Mouse (Mus musculus): ENCODE results near the gene Rdh11. TPM values are rescaled to one million over a fixed set of nuclear protein-coding genes. Genes with fewer than 3 reads are reported as not detected.

Rdh11 gene
- polyA plus RNA-seq, 1 experiment from 2014 or later: 38.9 TPM

DNA sequence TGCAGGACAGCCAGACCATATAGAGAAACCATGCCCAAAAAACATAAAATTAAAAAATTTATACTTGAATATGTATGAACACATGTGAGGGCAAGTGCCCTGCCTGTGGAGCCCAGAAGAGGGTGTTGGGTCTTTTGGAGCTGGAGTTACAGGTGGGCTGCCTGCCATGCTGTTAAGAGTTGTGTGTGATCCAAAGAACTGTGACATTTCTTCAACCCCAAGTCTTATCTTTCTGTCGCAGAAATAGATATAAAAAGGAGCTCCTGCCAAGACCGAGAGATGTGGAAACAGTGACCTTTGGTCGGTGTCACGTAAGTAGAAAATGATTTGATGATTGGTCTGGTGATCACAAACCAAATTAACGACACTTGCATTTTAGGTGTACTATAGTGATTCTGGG is 18.4 kb downstream of the Rdh11 start:
- ATAC-seq: no peak
- Histone ChIP-seq H3K4me1 (replicated peaks) (peaks cover 5% of the 10 kb centered on the region; the same call in 1 of the 2 replicates), H3K9me3 (no peaks in the 10 kb centered on the region), H3K36me3 (peaks cover 3% of the 10 kb centered on the region; the same call in 1 of the 2 replicates), H3K4me2 (replicated peaks) (no peak overlapping the region), H3K27me3 (replicated peaks) (no peaks in the 10 kb centered on the region), H3K27ac (no peak overlapping the region), H3K9ac (no peak overlapping the region), H3K4me3 (replicated peaks) (no peak overlapping the region)
- 64% methylated on average over 5 of the region's 5 CpGs for WGBS

DNA sequence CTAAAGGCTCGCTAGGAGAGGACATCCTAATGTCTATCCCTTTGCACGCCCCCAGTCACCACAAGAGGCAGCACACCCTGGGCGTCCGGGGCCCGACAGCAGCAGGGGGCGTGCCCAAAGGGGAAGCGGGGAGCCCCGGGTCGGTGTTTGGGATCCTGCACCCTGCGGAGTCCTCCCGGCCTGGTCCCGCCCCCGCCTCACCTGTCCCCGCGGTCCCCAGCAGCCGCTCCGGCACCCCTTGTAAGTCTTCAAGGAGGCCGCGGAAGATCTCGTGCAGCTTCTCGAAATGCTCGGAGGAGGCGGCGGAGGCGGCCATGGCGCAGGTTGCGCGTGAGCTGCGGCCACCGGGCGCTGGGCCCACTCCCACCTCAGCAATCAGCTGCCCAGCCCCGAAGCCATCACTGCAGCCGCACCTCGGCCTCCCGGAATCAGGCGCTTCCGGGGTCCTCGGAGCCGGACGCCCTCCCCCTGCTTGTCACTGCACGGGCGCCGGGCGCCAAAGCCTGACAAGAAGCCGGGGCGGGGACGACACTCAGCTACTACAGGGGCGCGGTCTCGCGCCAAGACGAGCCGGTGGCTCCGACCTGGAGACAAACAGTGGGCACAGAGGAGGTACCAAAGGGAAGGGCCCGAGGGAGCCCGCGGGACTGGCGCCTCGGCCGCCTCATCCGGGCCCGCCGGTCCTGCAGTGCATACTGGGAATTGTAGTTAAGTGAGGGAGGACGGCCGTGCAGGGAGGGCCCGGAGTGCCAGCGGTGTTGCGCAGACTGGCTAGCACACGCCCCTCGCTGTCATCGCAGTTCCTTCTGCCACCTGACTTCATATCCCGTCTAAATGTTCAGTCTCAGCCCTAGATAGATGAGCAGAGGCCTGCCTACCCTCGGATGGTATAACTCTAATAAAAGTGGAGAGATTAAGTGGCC is 19.8 kb downstream of the Rdh11 start, which contains the start of gene Vti1b:
TSS of gene Vti1b (minus strand) at position 649 of the 923 bp plus-strand sequence.
- peak within 1 kb of the TSS; percentile 98 for H3K4me3 ChIP-seq (replicated peaks)
- peaks cover 5% of the 10 kb centered on the region; the same call in 1 of the 2 replicates for H3K4me1 ChIP-seq (replicated peaks)
- peaks cover 3% of the 10 kb centered on the region; the same call in 1 of the 2 replicates for H3K36me3 ChIP-seq
- no peaks in the 10 kb centered on the region for H3K9me3 ChIP-seq
- peak within 1 kb of the TSS; percentile 91 for H3K27ac ChIP-seq
- peak; percentile 98 for ATAC-seq
- H3K27me3 ChIP-seq (replicated peaks): no peaks in the 10 kb centered on the region
- H3K4me2 ChIP-seq (replicated peaks): peak within 1 kb of the TSS; percentile 66
- under 1% methylated on average over 73 of the region's 73 CpGs for WGBS
- H3K9ac ChIP-seq: peak within 1 kb of the TSS; percentile 89

DNA sequence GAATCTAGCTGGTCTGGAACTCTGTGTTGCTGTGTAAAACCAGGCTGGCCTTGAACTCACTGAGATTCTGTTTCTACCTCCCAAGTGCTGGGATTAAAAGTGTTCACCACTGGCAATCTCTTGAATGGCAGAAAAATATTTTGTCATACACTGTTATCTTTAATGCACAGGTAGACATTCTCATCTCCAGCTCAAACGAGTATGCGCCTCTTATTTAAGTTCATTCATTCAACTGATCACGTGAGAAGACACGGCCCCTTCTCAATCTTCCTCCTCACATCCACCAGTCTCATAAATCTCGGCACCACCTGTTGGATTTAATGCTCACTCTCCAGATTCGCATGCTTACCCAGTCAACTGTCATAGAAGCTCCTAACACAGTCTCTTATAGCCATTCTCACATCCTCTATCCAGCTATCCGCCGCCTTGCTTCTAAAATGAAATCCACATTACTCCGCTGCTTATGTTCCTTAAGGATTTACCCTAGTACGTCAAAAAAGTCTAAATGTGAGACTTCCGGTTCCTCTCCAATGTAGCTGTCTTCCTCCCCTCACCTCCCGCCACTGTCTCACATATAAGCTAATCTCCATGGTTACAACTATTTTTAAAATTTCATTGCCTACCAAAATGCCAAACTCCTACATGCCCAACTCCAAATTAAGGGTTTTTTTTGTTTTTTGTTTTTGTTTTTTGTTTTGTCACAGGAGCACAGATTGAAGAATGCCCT is 20.7 kb downstream of the Rdh11 start:
- no peaks in the 10 kb centered on the region for H3K9me3 ChIP-seq
- 28% methylated on average over 12 of the region's 12 CpGs for WGBS
- H3K27ac ChIP-seq: no peak overlapping the region
- H3K4me1 ChIP-seq (replicated peaks): peaks cover 5% of the 10 kb centered on the region; the same call in 1 of the 2 replicates
- no peaks in the 10 kb centered on the region for H3K27me3 ChIP-seq (replicated peaks)
- peak overlapping the region; percentile 89 for H3K9ac ChIP-seq
- H3K4me2 ChIP-seq (replicated peaks): peak overlapping the region; percentile 66
- H3K4me3 ChIP-seq (replicated peaks): peak overlapping the region; percentile 98
- peaks cover 3% of the 10 kb centered on the region; the same call in 1 of the 2 replicates for H3K36me3 ChIP-seq
- no peak for ATAC-seq

DNA sequence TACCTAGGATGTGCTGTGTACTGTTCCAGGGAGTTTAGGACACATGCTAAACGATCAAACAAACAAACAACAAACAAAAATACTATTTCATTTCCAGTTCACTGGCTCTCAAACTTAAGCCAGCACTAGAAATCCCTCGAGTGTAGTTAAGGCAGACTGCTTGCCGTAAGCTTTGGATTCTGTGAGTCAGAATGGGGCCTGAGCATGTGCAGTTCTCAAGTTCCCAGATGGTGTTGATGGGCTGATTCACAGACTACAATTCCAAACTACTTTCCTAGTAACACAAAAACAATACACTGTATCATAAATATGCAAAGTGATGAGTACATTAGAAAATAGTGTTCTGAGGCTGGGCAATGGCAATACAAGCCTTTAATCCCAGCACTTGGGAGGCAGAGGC is 21.7 kb downstream of the Rdh11 start:
- WGBS: 80% methylated on average over 3 of the region's 3 CpGs

DNA sequence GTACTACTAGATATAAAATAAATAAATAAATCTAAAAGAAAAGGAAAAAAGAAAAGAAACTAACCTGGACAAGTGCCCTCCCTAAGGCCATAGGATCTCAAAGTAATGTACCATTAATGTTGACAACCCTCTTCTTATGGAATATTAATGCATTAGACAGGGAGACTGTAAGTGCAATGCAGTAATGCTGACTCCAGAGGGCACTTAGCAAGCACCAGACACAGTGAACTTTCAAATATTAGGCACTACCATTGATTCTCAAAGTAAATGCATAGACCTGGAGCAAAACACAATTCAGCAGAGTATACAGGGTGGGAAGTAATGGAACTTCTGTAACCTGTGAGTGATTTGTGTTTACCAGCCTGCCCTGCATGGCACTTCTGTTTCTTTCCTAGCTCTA is 22.9 kb downstream of the Rdh11 start:
- peaks cover 5% of the 10 kb centered on the region; the same call in 1 of the 2 replicates for H3K4me1 ChIP-seq (replicated peaks)
- H3K36me3 ChIP-seq: 0 out of 2 replicates have a peak, but pooled peaks cover 8% of the 10 kb centered on the region
- no peak overlapping the region for H3K4me3 ChIP-seq (replicated peaks)
- no peak overlapping the region for H3K4me2 ChIP-seq (replicated peaks)
- no peak overlapping the region for H3K27ac ChIP-seq
- no peaks in the 10 kb centered on the region for H3K9me3 ChIP-seq
- H3K27me3 ChIP-seq (replicated peaks): no peaks in the 10 kb centered on the region
- H3K9ac ChIP-seq: no peak overlapping the region
- no peak for ATAC-seq

More for the DNA sequence above, 21.7 kb downstream of the Rdh11 start:
- H3K9ac ChIP-seq: no peak overlapping the region
- peaks cover 5% of the 10 kb centered on the region; the same call in 1 of the 2 replicates for H3K4me1 ChIP-seq (replicated peaks)
- no peak overlapping the region for H3K4me3 ChIP-seq (replicated peaks)
- H3K4me2 ChIP-seq (replicated peaks): no peak overlapping the region
- no peak overlapping the region for H3K27ac ChIP-seq
- peaks cover 4% of the 10 kb centered on the region; the same call in 1 of the 2 replicates for H3K36me3 ChIP-seq
- ATAC-seq: no peak
- no peaks in the 10 kb centered on the region for H3K27me3 ChIP-seq (replicated peaks)
- no peaks in the 10 kb centered on the region for H3K9me3 ChIP-seq

DNA sequence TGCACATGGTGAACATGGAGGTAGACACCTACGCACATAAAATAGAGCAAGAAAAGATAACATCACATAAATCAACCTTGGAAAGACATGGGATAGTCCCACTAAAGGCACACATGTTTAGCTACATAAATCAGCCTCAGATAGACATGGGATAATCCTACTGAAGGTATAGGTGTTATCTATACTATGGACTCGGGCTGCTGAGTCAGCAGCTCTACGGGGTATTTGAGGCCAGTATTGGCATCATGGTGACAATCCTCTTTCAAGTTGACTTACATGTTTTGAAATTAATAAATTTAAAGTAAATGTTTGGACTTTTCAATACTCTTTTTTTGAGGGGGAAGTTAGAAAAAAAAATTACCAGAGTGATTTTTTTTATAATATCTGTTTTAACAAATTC is 29.2 kb downstream of the Rdh11 start:
- ATAC-seq: no peak
- 90% methylated on average over 3 of the region's 3 CpGs for WGBS
- Histone ChIP-seq H3K4me3 (replicated peaks) (no peak overlapping the region), H3K27ac (no peak overlapping the region), H3K4me1 (replicated peaks) (no peaks in the 10 kb centered on the region), H3K27me3 (replicated peaks) (no peaks in the 10 kb centered on the region), H3K9me3 (no peaks in the 10 kb centered on the region), H3K36me3 (peaks cover 19% of the 10 kb centered on the region; the same call in 1 of the 2 replicates), H3K4me2 (replicated peaks) (no peak overlapping the region), H3K9ac (no peak overlapping the region)

DNA sequence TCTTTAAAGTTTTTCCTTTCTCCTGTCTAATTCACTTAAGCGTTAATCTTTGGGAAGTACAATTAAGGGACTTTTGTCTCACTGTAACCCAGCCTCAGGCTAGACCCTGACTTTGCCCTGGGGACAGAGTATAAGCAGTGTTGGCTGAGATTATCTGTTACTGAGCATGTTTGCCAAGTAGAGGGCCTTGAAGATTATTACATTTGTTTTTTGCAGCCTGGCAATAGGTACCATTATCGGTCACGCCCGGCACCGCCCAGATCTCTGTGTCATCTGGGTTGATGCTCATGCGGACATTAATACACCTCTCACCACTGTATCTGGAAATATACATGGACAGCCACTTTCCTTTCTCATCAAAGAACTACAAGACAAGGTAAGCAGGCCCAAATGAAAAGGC is 42.4 kb downstream of the Rdh11 start:
- Histone ChIP-seq H3K4me1 (replicated peaks) (no peaks in the 10 kb centered on the region), H3K9me3 (no peaks in the 10 kb centered on the region), H3K4me2 (replicated peaks) (no peak overlapping the region), H3K9ac (no peak overlapping the region), H3K36me3 (no peaks in the 10 kb centered on the region), H3K27me3 (replicated peaks) (no peaks in the 10 kb centered on the region), H3K27ac (no peak overlapping the region), H3K4me3 (replicated peaks) (no peak overlapping the region)
- 92% methylated on average over 6 of the region's 6 CpGs for WGBS
- peak; percentile 31; the same call in 1 of the 2 replicates for ATAC-seq

DNA sequence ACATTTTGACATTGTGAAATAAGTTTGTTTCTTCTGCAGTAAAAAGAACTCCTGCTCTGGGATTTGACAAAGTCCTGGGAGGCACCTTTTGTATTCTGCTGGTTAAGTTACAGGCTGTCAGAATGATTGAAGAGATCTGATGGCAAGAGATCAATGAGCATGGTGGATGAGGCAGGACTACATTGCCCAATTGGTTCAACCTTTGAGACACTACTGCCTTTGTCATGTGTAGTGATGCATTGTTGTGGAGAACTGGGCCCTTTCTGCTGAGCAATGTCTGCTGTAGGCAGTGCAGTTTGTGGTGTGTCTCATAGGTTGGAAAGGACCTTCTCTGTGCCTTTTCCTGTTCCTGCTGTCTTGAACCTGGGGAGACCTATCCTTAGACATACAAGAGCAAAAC is 50.7 kb downstream of the Rdh11 start:
- ATAC-seq: no peak
- Histone ChIP-seq H3K27me3 (replicated peaks) (no peaks in the 10 kb centered on the region), H3K4me3 (replicated peaks) (no peak overlapping the region), H3K9me3 (no peaks in the 10 kb centered on the region), H3K4me1 (replicated peaks) (no peaks in the 10 kb centered on the region), H3K4me2 (replicated peaks) (no peak overlapping the region), H3K36me3 (no peaks in the 10 kb centered on the region), H3K27ac (no peak overlapping the region), H3K9ac (no peak overlapping the region)

DNA sequence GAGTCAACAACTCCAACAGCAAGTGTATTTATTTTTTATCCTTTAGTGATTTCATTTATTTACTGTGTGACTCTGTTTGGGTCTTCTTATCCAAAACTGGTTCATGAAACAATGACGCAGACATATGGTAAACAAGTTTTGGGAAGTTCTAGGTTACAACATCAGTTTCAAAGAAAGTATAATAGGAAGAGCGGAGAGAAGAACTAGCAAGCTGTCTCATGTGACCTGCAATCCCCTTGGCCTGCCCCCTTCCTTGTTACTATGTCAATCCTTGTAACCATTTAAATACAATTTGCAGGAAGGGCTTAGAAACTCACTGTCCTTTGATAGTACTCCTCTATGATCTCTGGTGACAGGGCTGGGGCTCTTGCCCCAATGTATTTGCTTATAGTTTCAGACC is 51.3 kb downstream of the Rdh11 start:
- Histone ChIP-seq H3K9ac (no peak overlapping the region), H3K4me1 (replicated peaks) (no peaks in the 10 kb centered on the region), H3K36me3 (no peaks in the 10 kb centered on the region), H3K27me3 (replicated peaks) (no peaks in the 10 kb centered on the region), H3K27ac (no peak overlapping the region), H3K4me3 (replicated peaks) (no peak overlapping the region), H3K4me2 (replicated peaks) (no peak overlapping the region), H3K9me3 (no peaks in the 10 kb centered on the region)
- whole genome bisulfite sequencing: 87% methylated on average over 2 of the region's 2 CpGs
- no peak for ATAC-seq

DNA sequence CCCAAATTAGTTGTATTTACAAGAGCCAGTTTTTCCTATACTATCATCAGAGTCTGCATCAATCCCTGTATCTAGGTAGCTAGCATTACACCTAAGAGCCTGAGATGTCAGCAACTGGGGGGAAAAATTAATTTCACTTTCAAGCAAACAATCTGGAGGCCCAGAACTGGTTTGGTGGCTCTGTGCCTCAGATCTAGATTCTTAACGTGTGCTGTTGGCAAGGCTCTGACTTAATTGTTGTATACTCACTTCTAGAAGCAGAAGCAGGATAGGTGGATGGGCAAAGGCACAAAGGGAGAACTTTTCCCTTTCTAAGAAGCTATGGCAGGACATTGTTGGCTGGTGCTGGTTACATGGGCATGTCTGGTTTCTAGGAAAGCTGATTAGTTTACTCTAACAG is 52.7 kb downstream of the Rdh11 start:
- Histone ChIP-seq H3K4me2 (replicated peaks) (no peak overlapping the region), H3K27me3 (replicated peaks) (no peaks in the 10 kb centered on the region), H3K4me1 (replicated peaks) (no peaks in the 10 kb centered on the region), H3K27ac (no peak overlapping the region), H3K36me3 (no peaks in the 10 kb centered on the region), H3K9me3 (no peaks in the 10 kb centered on the region), H3K4me3 (replicated peaks) (no peak overlapping the region), H3K9ac (no peak overlapping the region)
- WGBS: 54% methylated on average over 1 of the region's 1 CpGs
- no peak for ATAC-seq

DNA sequence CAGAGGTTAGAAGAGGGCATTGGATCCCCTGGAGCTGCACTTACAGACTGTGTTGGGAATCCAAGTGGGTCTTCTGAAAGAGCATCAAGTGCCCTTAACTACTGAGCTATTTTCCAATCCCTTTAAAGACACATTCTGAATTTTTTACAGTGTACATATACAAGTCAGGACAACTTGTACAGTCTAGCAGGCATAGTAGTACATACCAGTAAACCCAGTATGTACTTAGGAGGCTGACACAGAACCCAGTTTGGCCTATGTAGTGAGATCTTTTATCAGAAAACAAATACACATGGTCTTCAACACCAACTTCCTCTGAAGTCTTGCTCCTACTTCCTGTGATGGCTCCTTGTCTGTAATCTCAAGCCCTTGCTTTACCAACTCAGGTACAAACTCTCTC is 53.1 kb downstream of the Rdh11 start:
- H3K4me3 ChIP-seq (replicated peaks): no peak overlapping the region
- H3K4me1 ChIP-seq (replicated peaks): no peaks in the 10 kb centered on the region
- no peaks in the 10 kb centered on the region for H3K9me3 ChIP-seq
- no peak for ATAC-seq
- no peaks in the 10 kb centered on the region for H3K27me3 ChIP-seq (replicated peaks)
- no peaks in the 10 kb centered on the region for H3K36me3 ChIP-seq
- no peak overlapping the region for H3K27ac ChIP-seq
- no peak overlapping the region for H3K9ac ChIP-seq
- H3K4me2 ChIP-seq (replicated peaks): no peak overlapping the region

DNA sequence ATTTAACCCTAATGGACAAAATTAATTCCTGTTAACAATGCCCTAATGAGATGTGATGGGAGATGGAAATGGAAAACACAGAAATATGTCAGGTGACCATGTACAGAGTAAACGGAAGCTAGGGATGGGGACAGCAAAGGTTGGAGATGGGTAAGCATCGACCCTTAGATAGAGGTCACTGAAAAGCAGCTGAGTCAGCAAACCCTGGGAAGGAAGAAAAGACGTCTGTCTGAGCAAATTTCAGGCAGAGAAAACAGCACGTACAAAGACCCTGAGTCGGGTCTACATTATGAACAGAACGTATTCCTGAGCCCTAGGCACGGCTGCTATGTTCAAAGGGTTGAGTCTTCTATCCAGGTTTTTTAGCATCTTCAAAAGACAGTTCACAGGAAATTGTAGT is 55.1 kb downstream of the Rdh11 start:
- Histone ChIP-seq H3K4me3 (replicated peaks) (no peak overlapping the region), H3K27me3 (replicated peaks) (peaks cover 13% of the 10 kb centered on the region), H3K9me3 (no peaks in the 10 kb centered on the region), H3K36me3 (no peaks in the 10 kb centered on the region), H3K27ac (no peak overlapping the region), H3K9ac (no peak overlapping the region), H3K4me1 (replicated peaks) (no peaks in the 10 kb centered on the region), H3K4me2 (replicated peaks) (no peak overlapping the region)
- no peak for ATAC-seq
- 75% methylated on average over 7 of the region's 7 CpGs for WGBS

All from intestine, embryonic 15.5 days (tissue).